Mouse (Mus musculus): ENCODE data around the gene Ankrd13d. TPM values are rescaled to one million over a fixed set of nuclear protein-coding genes. Genes with fewer than 3 reads are reported as not detected.

Gene Ankrd13d
- polyA plus RNA-seq, 1 experiment = 2.2 TPM

DNA sequence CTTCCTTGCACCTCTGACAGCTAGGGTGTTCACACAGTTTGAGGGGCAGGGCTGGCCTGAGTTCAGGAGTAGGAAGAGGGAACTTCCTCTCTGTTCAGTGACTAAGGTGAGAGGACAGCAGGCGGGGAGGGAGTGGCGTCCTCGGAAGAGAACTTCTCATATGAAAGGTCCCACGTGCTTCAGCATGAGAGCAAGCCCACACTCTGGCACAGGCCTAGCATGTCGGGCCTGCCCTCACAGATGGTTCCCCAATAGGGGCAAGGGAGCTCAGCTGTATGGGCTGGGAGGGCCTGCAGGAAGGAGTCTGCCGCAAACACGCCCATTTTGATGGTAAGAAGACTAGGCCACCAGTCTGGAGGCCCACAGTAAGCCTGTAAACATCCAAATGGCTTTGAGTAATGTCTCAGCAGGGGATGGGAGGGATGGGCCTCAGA is 17.4 kb upstream of the Ankrd13d start:
- Histone ChIP-seq H3K79me3 (ENCODE audit: low read depth) (peaks cover 58% of the 10 kb centered on the region), H3ac (ENCODE audit: control insufficient read depth, insufficient read length, low read depth) (no peak overlapping the region), H3K79me2 (ENCODE audit: control insufficient read depth, insufficient read depth) (peaks cover 100% of the 10 kb centered on the region), H3K27me3 (ENCODE audit: control insufficient read depth, insufficient read depth, insufficient read length) (no peaks in the 10 kb centered on the region), H3K4me3 (ENCODE audit: insufficient read depth, poor library complexity, severe bottlenecking) (no peak overlapping the region), H3K36me3 (ENCODE audit: control insufficient read depth, insufficient read depth) (peaks cover 3% of the 10 kb centered on the region)
- TF ChIP-seq FOSL1 (IDR thresholded peaks at IDR 0.05; ENCODE audit: insufficient read depth, low read length, poor library complexity, severe bottlenecking) (no peak), MAX (IDR thresholded peaks at IDR 0.05) (no peak)

DNA sequence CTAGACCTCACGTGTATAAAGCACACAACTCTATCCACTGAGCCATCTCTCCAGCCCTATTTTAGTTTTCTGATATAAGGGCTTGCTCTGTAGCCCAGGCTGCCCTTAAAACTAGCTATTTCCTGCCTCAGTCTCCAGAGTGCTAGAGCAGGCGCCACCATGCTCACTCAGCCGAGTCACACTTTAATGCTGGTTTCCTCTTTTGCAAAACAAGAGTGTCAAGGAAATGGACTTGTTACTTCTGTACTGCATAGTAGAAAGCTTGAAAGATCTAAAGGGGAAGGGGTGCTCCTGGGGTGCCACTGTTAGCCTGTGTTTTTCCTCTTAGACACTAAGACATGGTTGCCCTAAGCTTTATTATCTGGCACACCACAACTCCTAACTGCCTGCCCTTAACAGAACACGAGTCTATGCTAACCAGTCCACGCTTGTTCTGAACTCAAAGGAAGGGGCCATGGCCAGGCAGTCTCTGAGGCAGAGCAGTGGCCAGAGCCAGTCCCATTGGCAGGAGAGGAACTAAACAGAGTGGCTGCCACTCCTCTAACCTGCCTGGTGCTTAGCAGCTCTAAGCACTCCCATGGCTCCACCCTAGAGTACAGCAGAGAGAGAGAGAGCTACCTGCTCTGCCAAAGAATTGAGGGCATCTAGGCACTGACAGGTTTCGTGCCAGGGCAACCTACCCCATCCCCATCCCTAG is 16.8 kb upstream of the Ankrd13d start:
- peaks cover 99% of the 10 kb centered on the region for H3K79me2 ChIP-seq (ENCODE audit: control insufficient read depth, insufficient read depth)
- no peak for TF ChIP-seq MYOD1 (IDR thresholded peaks at IDR 0.05; ENCODE audit: control insufficient read depth, insufficient read length, low read depth)
- TF ChIP-seq MYOG (IDR thresholded peaks at IDR 0.05; ENCODE audit: control insufficient read depth, extremely low read depth, insufficient read length) = no peak
- TF ChIP-seq CTCF (IDR thresholded peaks at IDR 0.05; ENCODE audit: control insufficient read depth, insufficient read depth, insufficient read length) = no peak
- TF ChIP-seq MAX (IDR thresholded peaks at IDR 0.05) = no peak
- TF ChIP-seq CEBPB (IDR thresholded peaks at IDR 0.05; ENCODE audit: low read depth) = no peak
- TF ChIP-seq FOSL1 (IDR thresholded peaks at IDR 0.05; ENCODE audit: insufficient read depth, low read length, poor library complexity, severe bottlenecking) = no peak
- TF ChIP-seq USF1 (IDR thresholded peaks at IDR 0.05; ENCODE audit: low read depth) = no peak
- H3K4me3 ChIP-seq (ENCODE audit: insufficient read depth, poor library complexity, severe bottlenecking) = no peak overlapping the region
- peaks cover 53% of the 10 kb centered on the region for H3K79me3 ChIP-seq (ENCODE audit: low read depth)
- H3K36me3 ChIP-seq (ENCODE audit: control insufficient read depth, insufficient read depth) = peaks cover 3% of the 10 kb centered on the region
- H3K27me3 ChIP-seq (ENCODE audit: control insufficient read depth, insufficient read depth, insufficient read length) = no peaks in the 10 kb centered on the region
- no peak overlapping the region for H3ac ChIP-seq (ENCODE audit: control insufficient read depth, insufficient read length, low read depth)

DNA sequence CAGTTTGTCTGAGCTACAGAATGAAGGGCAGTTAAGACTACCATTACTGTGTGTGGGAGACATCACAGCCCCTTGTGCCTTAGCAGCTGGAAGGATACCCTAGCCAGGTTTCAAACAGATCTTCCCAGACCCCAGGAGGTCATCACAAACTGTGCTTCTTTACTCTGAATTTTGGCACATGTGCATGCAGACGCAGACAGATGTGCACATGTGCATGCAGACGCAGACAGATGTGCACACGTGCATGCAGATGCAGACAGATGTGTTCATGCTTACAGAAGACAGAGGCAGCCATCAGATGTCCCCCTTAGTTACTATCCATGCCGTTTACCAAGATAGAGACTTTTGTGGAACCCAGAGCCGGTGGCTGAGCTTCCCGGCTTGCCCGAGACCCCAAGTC is 16.2 kb upstream of the Ankrd13d start:
- Histone ChIP-seq H3K27me3 (ENCODE audit: control insufficient read depth, insufficient read depth, insufficient read length) (no peaks in the 10 kb centered on the region), H3ac (ENCODE audit: control insufficient read depth, insufficient read length, low read depth) (no peak overlapping the region), H3K4me3 (ENCODE audit: insufficient read depth, poor library complexity, severe bottlenecking) (no peak overlapping the region), H3K79me3 (ENCODE audit: low read depth) (peaks cover 47% of the 10 kb centered on the region), H3K36me3 (ENCODE audit: control insufficient read depth, insufficient read depth) (no peaks in the 10 kb centered on the region), H3K79me2 (ENCODE audit: control insufficient read depth, insufficient read depth) (peaks cover 99% of the 10 kb centered on the region)
- no peak for TF ChIP-seq USF1 (IDR thresholded peaks at IDR 0.05; ENCODE audit: low read depth)
- TF ChIP-seq MYOD1 (IDR thresholded peaks at IDR 0.05; ENCODE audit: control insufficient read depth, insufficient read length, low read depth) = no peak
- TF ChIP-seq MAX (IDR thresholded peaks at IDR 0.05) = no peak
- no peak for TF ChIP-seq FOSL1 (IDR thresholded peaks at IDR 0.05; ENCODE audit: insufficient read depth, low read length, poor library complexity, severe bottlenecking)
- no peak for TF ChIP-seq MYOG (IDR thresholded peaks at IDR 0.05; ENCODE audit: control insufficient read depth, extremely low read depth, insufficient read length)
- TF ChIP-seq CEBPB (IDR thresholded peaks at IDR 0.05; ENCODE audit: low read depth) = no peak
- TF ChIP-seq CTCF (IDR thresholded peaks at IDR 0.05; ENCODE audit: control insufficient read depth, insufficient read depth, insufficient read length) = no peak

DNA sequence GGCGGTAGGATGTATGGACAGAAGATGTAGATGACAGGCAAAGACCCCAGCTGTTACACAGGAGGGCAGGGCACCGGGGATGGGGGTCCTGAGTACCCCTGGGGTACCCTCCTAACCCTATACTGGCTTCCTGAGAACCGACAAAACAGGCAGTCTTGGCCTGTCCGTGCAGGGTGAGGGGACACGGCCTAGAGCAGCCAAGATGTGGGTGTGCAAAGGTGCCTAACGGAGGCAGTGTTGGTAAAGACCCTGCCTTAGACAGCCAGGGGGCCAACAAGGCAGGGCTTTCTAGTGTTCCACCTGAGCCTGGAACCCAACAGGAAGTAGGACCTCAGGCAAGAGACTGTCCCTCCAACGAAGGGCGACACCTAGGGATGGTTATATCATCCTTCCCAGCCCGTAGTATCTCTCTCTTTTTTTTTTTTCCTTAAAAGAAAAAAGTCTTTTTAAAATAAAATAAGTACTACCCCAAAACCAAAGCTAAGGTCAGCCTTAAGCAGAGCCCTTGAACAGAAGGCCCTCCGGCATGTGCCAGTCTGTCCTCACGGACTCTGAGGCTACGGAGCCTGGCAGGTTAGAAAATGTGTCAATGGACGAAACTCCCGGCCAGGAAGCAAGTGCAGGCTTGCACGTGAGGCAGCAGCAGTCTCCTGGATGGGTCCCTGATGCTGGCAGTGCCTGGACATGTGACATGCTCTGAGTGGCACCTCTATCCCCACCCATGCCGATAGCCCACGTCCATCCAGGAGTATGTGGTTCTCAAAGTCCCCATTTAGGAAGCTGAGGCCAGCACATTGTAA is 15.6 kb upstream of the Ankrd13d start:
- Histone ChIP-seq H3K27me3 (ENCODE audit: control insufficient read depth, insufficient read depth, insufficient read length) (no peaks in the 10 kb centered on the region), H3K79me2 (ENCODE audit: control insufficient read depth, insufficient read depth) (peaks cover 95% of the 10 kb centered on the region), H3K79me3 (ENCODE audit: low read depth) (peaks cover 41% of the 10 kb centered on the region), H3K36me3 (ENCODE audit: control insufficient read depth, insufficient read depth) (no peaks in the 10 kb centered on the region), H3K4me3 (ENCODE audit: insufficient read depth, poor library complexity, severe bottlenecking) (no peak overlapping the region), H3ac (ENCODE audit: control insufficient read depth, insufficient read length, low read depth) (no peak overlapping the region)
- TF ChIP-seq FOSL1 (IDR thresholded peaks at IDR 0.05; ENCODE audit: insufficient read depth, low read length, poor library complexity, severe bottlenecking) (no peak), USF1 (IDR thresholded peaks at IDR 0.05; ENCODE audit: low read depth) (no peak), MYOG (IDR thresholded peaks at IDR 0.05; ENCODE audit: control insufficient read depth, extremely low read depth, insufficient read length) (no peak), CEBPB (IDR thresholded peaks at IDR 0.05; ENCODE audit: low read depth) (no peak), MYOD1 (IDR thresholded peaks at IDR 0.05; ENCODE audit: control insufficient read depth, insufficient read length, low read depth) (no peak), CTCF (IDR thresholded peaks at IDR 0.05; ENCODE audit: control insufficient read depth, insufficient read depth, insufficient read length) (no peak), MAX (IDR thresholded peaks at IDR 0.05) (no peak)

DNA sequence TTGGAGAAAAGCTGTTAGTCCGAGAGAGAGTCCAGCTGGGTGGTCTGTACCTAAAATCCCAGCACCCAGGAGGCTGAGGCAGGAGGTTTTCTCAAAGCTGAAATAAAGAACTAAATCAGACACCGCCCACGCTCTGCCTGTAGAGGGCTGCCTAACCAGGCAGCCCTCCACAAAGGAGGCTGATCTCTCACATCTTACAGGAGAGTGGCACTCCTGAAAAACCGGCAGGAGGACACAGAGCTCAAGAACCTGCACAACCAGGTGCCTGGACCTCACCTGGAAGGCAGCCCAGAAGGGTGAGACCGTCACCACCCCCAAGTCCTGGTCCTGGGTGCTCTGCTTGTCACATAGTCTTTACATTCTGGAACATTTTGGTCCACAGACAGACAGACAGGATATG is 14.9 kb upstream of the Ankrd13d start:
- Histone ChIP-seq H3K27me3 (ENCODE audit: control insufficient read depth, insufficient read depth, insufficient read length) (no peaks in the 10 kb centered on the region), H3K4me3 (ENCODE audit: insufficient read depth, poor library complexity, severe bottlenecking) (no peak overlapping the region), H3K79me3 (ENCODE audit: low read depth) (peaks cover 38% of the 10 kb centered on the region), H3ac (ENCODE audit: control insufficient read depth, insufficient read length, low read depth) (no peak overlapping the region), H3K36me3 (ENCODE audit: control insufficient read depth, insufficient read depth) (peaks cover 3% of the 10 kb centered on the region), H3K79me2 (ENCODE audit: control insufficient read depth, insufficient read depth) (peaks cover 88% of the 10 kb centered on the region)
- TF ChIP-seq MYOD1 (IDR thresholded peaks at IDR 0.05; ENCODE audit: control insufficient read depth, insufficient read length, low read depth) (no peak), USF1 (IDR thresholded peaks at IDR 0.05; ENCODE audit: low read depth) (no peak), CTCF (IDR thresholded peaks at IDR 0.05; ENCODE audit: control insufficient read depth, insufficient read depth, insufficient read length) (no peak), MAX (IDR thresholded peaks at IDR 0.05) (no peak), CEBPB (IDR thresholded peaks at IDR 0.05; ENCODE audit: low read depth) (no peak), MYOG (IDR thresholded peaks at IDR 0.05; ENCODE audit: control insufficient read depth, extremely low read depth, insufficient read length) (no peak), FOSL1 (IDR thresholded peaks at IDR 0.05; ENCODE audit: insufficient read depth, low read length, poor library complexity, severe bottlenecking) (no peak)

Measured in C2C12 (cell line).